Mouse (Mus musculus) megakaryocyte, embryonic 14.5 days (primary cell): ENCODE results near the gene Rassf5.

ENCODE experiments used
- FLI1 ChIP-seq: IDR thresholded peaks from 2 replicates; pipeline ENCODE4 v1.6.1; 2012; ENCODE audit warnings: low read length, inconsistent platforms, mixed read lengths
- GATA1 ChIP-seq: IDR thresholded peaks from 3 replicates; pipeline ENCODE4 v1.6.1; 2012; ENCODE audit warnings: mixed read lengths, low read length, inconsistent platforms, borderline replicate concordance

DNA sequence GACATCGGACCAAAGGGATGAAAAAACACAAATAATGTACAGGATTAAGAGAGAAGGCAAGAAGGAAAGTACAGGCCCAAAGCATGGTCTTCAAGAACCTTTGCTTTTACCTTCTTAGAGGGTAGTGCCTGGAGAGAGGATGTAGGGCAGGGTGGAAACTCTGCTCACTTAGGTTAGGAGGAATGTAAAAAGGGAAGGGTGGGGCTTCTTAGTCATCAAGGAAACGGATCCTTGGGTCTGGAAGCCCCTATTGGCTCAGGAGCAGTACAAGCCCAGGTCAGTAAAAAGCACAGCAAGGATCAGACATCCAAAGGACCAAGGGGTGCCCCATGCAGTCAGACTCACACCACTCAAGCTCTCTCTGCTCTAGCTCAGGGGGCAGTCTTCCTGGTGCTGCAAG, 42.2 kb upstream of the Rassf5 start:
- no peak for TF ChIP-seq GATA1
- TF ChIP-seq FLI1 = no peak
